Mouse (Mus musculus): ENCODE data around the gene Hpcal1. TPM values are rescaled to one million over a fixed set of nuclear protein-coding genes. Genes with fewer than 3 reads are reported as not detected.

The Hpcal1 gene
- polyA plus RNA-seq, 1 experiment from 2014 or later = 72.2 TPM

DNA sequence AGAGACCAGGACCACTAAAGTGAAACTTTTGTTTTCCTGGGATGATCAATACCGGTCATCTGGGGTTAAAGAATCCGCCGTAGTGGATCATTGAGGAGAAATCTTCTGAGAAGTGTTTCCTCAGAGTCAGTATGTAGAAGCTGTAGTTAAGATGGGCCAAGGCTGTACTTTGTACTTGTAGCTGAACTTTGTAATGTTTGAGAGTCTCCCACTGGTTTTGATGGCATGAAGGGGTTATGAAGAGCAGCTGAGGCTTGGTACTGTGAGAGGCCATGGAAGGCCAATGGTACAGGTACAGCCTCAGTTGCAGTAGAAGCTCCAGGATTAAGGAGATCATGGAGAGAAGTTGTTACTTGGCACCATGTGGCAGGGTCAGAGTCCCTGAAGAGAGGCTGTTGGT is 13.2 kb downstream of the Hpcal1 start:
- Histone ChIP-seq H3K4me2 (no peak overlapping the region), H3K4me3 (no peak overlapping the region), H3K27me3 (no peaks in the 10 kb centered on the region), H3K27ac (no peak overlapping the region), H3K36me3 (no peaks in the 10 kb centered on the region), H3K4me1 (peaks cover 38% of the 10 kb centered on the region), H3K9me3 (no peaks in the 10 kb centered on the region), H3K9ac (no peak overlapping the region)
- 89% methylated on average over 3 of the region's 3 CpGs for WGBS
- ATAC-seq (ENCODE audit: borderline replicate concordance, extremely low read depth, low FRiP score, low TSS enrichment) = no peak

DNA sequence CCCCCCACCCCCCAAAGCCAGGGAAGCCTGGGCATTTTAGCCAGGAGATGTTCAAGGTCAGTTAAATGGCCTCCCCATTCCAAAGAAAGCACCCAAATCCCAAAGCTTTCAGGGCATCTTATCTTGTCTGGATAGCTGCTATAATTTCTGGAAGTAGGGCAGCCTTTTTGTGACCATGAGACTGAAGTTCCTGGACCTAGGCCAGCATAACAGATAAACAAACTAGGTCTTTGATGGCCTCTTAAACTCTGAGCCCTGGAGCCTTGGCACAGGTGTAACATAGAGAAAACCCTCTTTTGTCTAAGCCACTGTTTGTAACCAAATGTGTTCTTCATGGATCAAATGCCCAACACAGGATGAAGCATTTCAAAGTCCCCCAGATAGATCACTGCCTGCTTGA is 16.8 kb downstream of the Hpcal1 start:
- Histone ChIP-seq H3K27ac (no peak overlapping the region), H3K36me3 (no peaks in the 10 kb centered on the region), H3K4me1 (peaks cover 31% of the 10 kb centered on the region), H3K9ac (no peak overlapping the region), H3K4me3 (no peak overlapping the region), H3K9me3 (no peaks in the 10 kb centered on the region), H3K27me3 (no peaks in the 10 kb centered on the region), H3K4me2 (no peak overlapping the region)
- ATAC-seq (ENCODE audit: borderline replicate concordance, extremely low read depth, low FRiP score, low TSS enrichment) = no peak

DNA sequence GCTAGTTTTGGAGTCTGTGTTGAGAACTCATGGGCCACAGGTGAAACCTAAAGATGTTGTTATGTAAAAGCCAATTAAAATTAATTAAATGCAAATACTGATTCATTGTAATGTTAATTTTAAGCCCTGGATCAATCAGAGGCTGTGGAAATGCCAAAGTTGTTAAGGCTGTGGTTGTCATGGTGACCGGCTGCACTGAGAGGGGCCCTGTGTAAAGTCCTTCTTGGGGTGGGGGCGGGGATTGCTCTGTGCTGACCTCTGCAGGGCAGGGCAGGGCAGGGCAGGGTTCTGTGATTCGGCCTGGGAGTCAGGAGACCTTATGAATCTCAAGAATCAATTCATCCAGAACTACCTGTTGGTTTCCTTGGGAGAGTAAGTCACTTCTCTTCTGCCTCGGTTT is 18.8 kb downstream of the Hpcal1 start:
- no peak overlapping the region for H3K27ac ChIP-seq
- WGBS = 48% methylated on average over 4 of the region's 4 CpGs
- H3K27me3 ChIP-seq = no peaks in the 10 kb centered on the region
- no peak for ATAC-seq (ENCODE audit: borderline replicate concordance, extremely low read depth, low FRiP score, low TSS enrichment)
- H3K4me2 ChIP-seq = no peak overlapping the region
- H3K36me3 ChIP-seq = no peaks in the 10 kb centered on the region
- no peak overlapping the region for H3K4me3 ChIP-seq
- H3K9me3 ChIP-seq = no peaks in the 10 kb centered on the region
- H3K9ac ChIP-seq = no peak overlapping the region
- H3K4me1 ChIP-seq = peaks cover 28% of the 10 kb centered on the region

DNA sequence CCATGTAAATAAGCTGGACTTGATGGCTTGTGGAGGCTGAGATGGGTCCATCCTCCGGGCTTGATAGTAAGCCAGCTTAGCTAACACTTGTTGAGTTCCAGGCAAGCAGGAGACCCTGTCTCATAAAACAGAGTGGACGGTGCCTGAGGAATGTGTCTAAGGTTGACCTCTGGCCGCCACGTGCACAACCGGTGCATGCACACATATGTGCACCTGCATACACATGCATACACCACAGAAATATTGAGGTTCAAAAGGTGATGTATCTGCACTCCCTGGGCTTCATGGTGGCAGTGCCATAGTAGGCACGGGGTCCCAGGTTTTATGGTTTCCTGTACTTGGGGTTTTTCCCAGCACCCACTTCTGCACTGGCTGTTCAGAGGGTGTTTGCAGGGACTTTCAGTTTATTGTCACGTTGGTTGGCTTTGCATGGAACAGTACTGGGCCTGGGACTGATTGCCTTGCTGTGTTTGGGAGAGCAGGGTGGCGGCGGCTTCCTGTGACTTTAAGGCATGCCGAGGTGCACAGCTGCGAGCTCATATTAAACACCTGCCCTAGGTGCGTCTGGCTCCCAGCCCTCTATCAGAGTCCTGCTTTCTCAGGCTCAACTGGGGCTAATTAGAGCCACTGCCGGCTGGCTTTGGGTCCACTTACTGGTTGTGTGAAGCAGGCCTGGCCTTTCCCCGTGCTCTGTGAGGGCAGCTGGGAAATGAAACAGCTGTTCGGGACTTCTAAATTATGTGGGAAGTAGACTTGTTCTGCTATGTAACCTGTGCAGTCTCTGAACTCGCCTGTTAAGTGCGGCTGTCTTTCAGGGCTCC is 19.5 kb downstream of the Hpcal1 start:
- Histone ChIP-seq H3K9me3 (no peaks in the 10 kb centered on the region), H3K27me3 (no peaks in the 10 kb centered on the region), H3K27ac (peak overlapping the region; percentile 60), H3K4me3 (no peak overlapping the region), H3K36me3 (no peaks in the 10 kb centered on the region), H3K4me2 (peak overlapping the region; percentile 21; the same call in 1 of the 2 replicates), H3K9ac (no peak overlapping the region), H3K4me1 (peaks cover 28% of the 10 kb centered on the region)
- ATAC-seq (ENCODE audit: borderline replicate concordance, extremely low read depth, low FRiP score, low TSS enrichment) = no peak
- WGBS = 41% methylated on average over 17 of the region's 17 CpGs

DNA sequence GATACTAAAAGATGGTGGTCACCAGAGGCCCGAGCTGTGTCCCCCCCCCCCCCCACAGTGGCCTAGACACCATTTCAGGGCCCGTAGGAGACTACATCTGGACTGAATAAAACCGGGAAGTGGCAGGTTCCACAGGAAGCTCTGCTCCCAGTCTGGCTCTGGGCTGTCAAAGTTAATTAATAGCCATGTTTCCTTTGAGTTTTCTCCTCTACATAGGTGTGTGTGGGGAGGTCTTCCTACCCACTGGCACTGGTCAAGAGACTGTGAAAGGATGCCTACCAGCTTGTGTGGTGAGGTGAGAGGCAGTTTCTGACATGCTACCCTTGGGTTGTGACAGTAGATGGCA is 20.1 kb downstream of the Hpcal1 start:
- H3K27me3 ChIP-seq = no peaks in the 10 kb centered on the region
- peak overlapping the region; percentile 60 for H3K27ac ChIP-seq
- no peaks in the 10 kb centered on the region for H3K36me3 ChIP-seq
- no peak overlapping the region for H3K4me3 ChIP-seq
- 17% methylated on average over 3 of the region's 3 CpGs for WGBS
- H3K4me1 ChIP-seq = peaks cover 28% of the 10 kb centered on the region
- H3K4me2 ChIP-seq = 0 out of 2 replicates have a peak overlapping the region, but pooled peaks have one; percentile 21
- H3K9ac ChIP-seq = no peak overlapping the region
- no peak for ATAC-seq (ENCODE audit: borderline replicate concordance, extremely low read depth, low FRiP score, low TSS enrichment)
- H3K9me3 ChIP-seq = no peaks in the 10 kb centered on the region

DNA sequence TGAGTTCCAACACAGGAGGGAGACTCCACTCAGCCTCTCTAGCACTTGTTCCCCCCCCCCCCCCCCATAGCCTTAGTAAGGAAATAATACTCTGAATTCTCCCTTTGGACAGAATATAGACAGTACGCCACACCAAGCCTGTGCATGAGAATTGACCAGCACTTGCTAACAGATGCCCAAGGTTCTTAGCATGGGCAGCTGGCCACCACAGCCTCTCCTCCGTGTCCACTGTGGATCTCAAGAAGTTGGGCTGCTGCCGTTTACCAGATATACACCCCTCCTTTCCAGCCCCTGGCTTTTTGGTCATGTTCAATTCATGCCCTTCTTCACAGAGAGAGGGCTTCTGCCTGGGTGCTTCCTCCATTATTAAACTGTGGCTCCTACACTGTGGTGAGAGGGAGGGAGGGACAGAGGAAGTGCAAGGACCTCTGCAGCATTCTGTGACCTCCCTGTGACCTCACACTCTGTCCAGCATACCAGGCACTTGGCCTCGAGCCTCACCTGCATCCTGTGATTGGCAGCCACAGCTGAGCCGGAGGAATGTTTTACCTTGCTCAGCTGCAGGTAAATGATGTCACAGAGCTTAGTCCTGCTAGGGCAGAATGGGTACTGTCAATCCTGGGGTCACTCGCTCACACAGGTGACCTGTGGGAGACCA is 21.2 kb downstream of the Hpcal1 start:
- Histone ChIP-seq H3K4me1 (peaks cover 28% of the 10 kb centered on the region), H3K4me2 (no peak overlapping the region), H3K9ac (no peak overlapping the region), H3K4me3 (no peak overlapping the region), H3K27ac (no peak overlapping the region), H3K27me3 (no peaks in the 10 kb centered on the region), H3K36me3 (no peaks in the 10 kb centered on the region), H3K9me3 (no peaks in the 10 kb centered on the region)
- 52% methylated on average over 6 of the region's 6 CpGs for WGBS
- ATAC-seq (ENCODE audit: borderline replicate concordance, extremely low read depth, low FRiP score, low TSS enrichment) = no peak

- Histone ChIP-seq H3K9me3 (no peaks in the 10 kb centered on the region), H3K9ac (no peak overlapping the region), H3K27ac (no peak overlapping the region), H3K4me2 (no peak overlapping the region), H3K27me3 (no peaks in the 10 kb centered on the region), H3K36me3 (no peaks in the 10 kb centered on the region), H3K4me3 (no peak overlapping the region), H3K4me1 (peaks cover 28% of the 10 kb centered on the region)
- no peak for ATAC-seq (ENCODE audit: borderline replicate concordance, extremely low read depth, low FRiP score, low TSS enrichment)
- 46% methylated on average over 1 of the region's 1 CpGs for WGBS
Observed at GRCm38 (mm10) chr12:17712571-17712970, 21.9 kb downstream of the Hpcal1 start.

DNA sequence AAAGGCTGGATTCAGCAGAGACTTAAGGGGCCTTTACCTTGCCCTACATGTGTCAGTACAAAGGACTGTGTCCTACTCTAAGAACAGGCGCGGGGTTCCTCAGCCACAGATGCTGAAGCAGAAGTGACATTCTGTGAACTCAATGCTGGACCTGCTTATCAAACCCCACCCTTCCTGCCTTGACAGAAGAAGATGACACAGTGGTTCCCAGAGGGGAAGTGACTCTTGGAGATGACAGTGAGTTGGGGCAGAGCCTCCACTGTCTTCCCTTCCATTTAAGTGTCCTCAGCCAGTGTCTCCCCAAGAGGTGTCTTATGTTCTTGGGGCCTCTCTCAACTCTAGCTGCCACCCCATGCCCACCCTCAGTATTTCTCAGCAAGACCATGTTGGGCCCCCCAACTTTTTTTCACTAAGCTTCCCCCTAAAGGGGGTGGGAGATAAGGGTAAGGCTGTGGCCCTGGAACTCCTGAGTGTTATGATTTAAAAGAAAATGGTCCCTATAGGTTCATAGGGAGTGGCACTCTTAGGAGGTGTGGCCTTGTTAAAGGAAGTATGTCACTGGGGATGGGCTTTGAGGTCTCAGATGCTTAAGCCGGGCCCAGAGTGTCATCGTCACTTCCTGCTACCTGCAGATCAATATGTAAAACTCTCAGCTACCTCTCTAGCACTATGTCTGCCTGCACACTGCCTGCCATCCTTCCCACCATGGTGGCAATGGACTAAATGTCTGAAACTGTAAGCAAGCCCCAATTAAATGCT is 25.2 kb downstream of the Hpcal1 start:
- Histone ChIP-seq H3K27me3 (no peaks in the 10 kb centered on the region), H3K9ac (no peak overlapping the region), H3K36me3 (no peaks in the 10 kb centered on the region), H3K27ac (no peak overlapping the region), H3K4me2 (no peak overlapping the region), H3K4me1 (peaks cover 12% of the 10 kb centered on the region), H3K9me3 (no peaks in the 10 kb centered on the region), H3K4me3 (no peak overlapping the region)
- no peak for ATAC-seq (ENCODE audit: borderline replicate concordance, extremely low read depth, low FRiP score, low TSS enrichment)
- WGBS = 86% methylated on average over 4 of the region's 4 CpGs

- no peaks in the 10 kb centered on the region for H3K36me3 ChIP-seq
- ATAC-seq (ENCODE audit: borderline replicate concordance, extremely low read depth, low FRiP score, low TSS enrichment) = no peak
- H3K9me3 ChIP-seq = no peaks in the 10 kb centered on the region
- H3K27ac ChIP-seq = no peak overlapping the region
- no peak overlapping the region for H3K4me2 ChIP-seq
- 85% methylated on average over 1 of the region's 1 CpGs for WGBS
- no peaks in the 10 kb centered on the region for H3K27me3 ChIP-seq
- no peaks in the 10 kb centered on the region for H3K4me1 ChIP-seq
- no peak overlapping the region for H3K4me3 ChIP-seq
- no peak overlapping the region for H3K9ac ChIP-seq
Observed at GRCm38 (mm10) chr12:17717257-17717656, 26.6 kb downstream of the Hpcal1 start.

GRCm38 (mm10) chr12:17718146-17718545 is 27.5 kb downstream of the Hpcal1 start:
- Histone ChIP-seq H3K27me3 (no peaks in the 10 kb centered on the region), H3K4me2 (no peak overlapping the region), H3K4me3 (no peak overlapping the region), H3K4me1 (no peaks in the 10 kb centered on the region), H3K36me3 (no peaks in the 10 kb centered on the region), H3K9ac (no peak overlapping the region), H3K27ac (no peak overlapping the region), H3K9me3 (no peaks in the 10 kb centered on the region)
- ATAC-seq (ENCODE audit: borderline replicate concordance, extremely low read depth, low FRiP score, low TSS enrichment) = no peak
- WGBS = 52% methylated on average over 6 of the region's 6 CpGs

DNA sequence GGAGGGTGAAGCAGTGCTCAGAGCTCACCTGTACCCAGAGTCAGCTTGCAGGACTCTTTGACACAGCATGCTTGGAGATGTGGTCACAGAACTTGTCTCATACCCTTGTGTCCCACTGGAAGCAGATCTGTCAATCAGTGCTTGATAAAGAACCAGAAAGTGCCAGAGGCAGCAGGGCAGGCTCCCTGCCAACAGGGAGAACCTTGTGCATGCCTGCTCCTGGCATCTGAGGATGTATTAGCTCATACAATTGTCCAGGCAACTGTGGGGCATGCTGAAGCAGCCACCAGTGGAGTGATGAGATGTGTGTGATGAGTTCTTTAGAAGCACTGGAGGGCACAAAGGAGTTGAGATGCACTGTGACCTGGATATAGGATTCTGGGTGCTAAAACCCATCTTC is 30.4 kb downstream of the Hpcal1 start:
- H3K9ac ChIP-seq = no peak overlapping the region
- H3K27ac ChIP-seq = no peak overlapping the region
- H3K27me3 ChIP-seq = no peaks in the 10 kb centered on the region
- H3K4me1 ChIP-seq = peaks cover 25% of the 10 kb centered on the region
- H3K9me3 ChIP-seq = no peaks in the 10 kb centered on the region
- ATAC-seq (ENCODE audit: borderline replicate concordance, extremely low read depth, low FRiP score, low TSS enrichment) = no peak
- no peaks in the 10 kb centered on the region for H3K36me3 ChIP-seq
- H3K4me2 ChIP-seq = no peak overlapping the region
- H3K4me3 ChIP-seq = no peak overlapping the region
